Mouse (Mus musculus) kidney, postnatal 4 days (tissue): ENCODE data around the gene Tuba1c.
A peak's percentile ranks its signal among the peaks of the same experiment; 100 is the strongest.

Experiments used
- DNase-seq, 2 experiments: peaks; one replicate each; pipeline ENCODE4 v3.0.0; 2021; ENCODE audit warnings: mixed read lengths in 2 of 2

Tuba1c gene

GRCm38 (mm10) chr15:99029619-99030584 lies at the start of gene Tuba1c:
Tuba1c (plus strand) TSS chr15:99029891.
- peak; percentile 94 to 97 for DNase-seq

- DNase-seq: no peak
Observed at GRCm38 (mm10) chr15:98980012-98980614, 49.6 kb upstream of the Tuba1c start.

GRCm38 (mm10) chr15:98982100-98982499 lies 47.6 kb upstream of the Tuba1c start:
- DNase-seq: no peak

GRCm38 (mm10) chr15:98983431-98984081 lies 46.1 kb upstream of the Tuba1c start:
- no peak for DNase-seq

GRCm38 (mm10) chr15:98984681-98985080 lies 45.0 kb upstream of the Tuba1c start:
- DNase-seq: peak; percentile 32 to 48

GRCm38 (mm10) chr15:98985240-98985981 lies 44.3 kb upstream of the Tuba1c start:
- DNase-seq: peak; percentile 77 to 86

GRCm38 (mm10) chr15:98985982-98986715 lies 43.5 kb upstream of the Tuba1c start:
- DNase-seq: no peak

GRCm38 (mm10) chr15:98987077-98987630 lies 42.5 kb upstream of the Tuba1c start:
- peak; percentile 25 to 59 for DNase-seq

- DNase-seq: no peak
Observed at GRCm38 (mm10) chr15:98987661-98988181, 42.0 kb upstream of the Tuba1c start.

GRCm38 (mm10) chr15:98988787-98989186 lies 40.9 kb upstream of the Tuba1c start:
- DNase-seq: no peak

- no peak for DNase-seq
Observed at GRCm38 (mm10) chr15:98989701-98990430, 39.8 kb upstream of the Tuba1c start.

- no peak for DNase-seq
Observed at GRCm38 (mm10) chr15:98990669-98991539, 38.8 kb upstream of the Tuba1c start.

- no peak for DNase-seq
Observed at GRCm38 (mm10) chr15:98991540-98992050, 38.1 kb upstream of the Tuba1c start.

GRCm38 (mm10) chr15:98992086-98992912 lies 37.4 kb upstream of the Tuba1c start:
- DNase-seq: peak in 1 of 2 experiments; percentile 64

- peak; percentile 97 for DNase-seq
Observed at GRCm38 (mm10) chr15:98993093-98993793, 36.4 kb upstream of the Tuba1c start.

- peak; percentile 95 for DNase-seq
Observed at GRCm38 (mm10) chr15:98993865-98994264, 35.8 kb upstream of the Tuba1c start.

- DNase-seq: no peak
Observed at GRCm38 (mm10) chr15:98994957-98995520, 34.7 kb upstream of the Tuba1c start.
